Mouse (Mus musculus) CH12.LX (cell line): Measurements from ENCODE around the gene Ppt2. TPM values are rescaled to one million over a fixed set of nuclear protein-coding genes. Genes with fewer than 3 reads are reported as not detected.

Experiments
- DNase-seq: peaks from one replicate; pipeline ENCODE4 v3.0.0-alpha.2; 2013; ENCODE audit errors: extremely low read depth
- H3K27ac ChIP-seq: 2 replicates; pipeline ENCODE4 v1.5.1; 2012; ENCODE audit warnings: low read depth, mild to moderate bottlenecking, control low read depth, moderate library complexity; ENCODE audit not compliant: insufficient read depth
- H3K27me3 ChIP-seq: replicated peaks from 2 replicates; pipeline ENCODE3; 2012; ENCODE audit warnings: inconsistent platforms
- H3K36me3 ChIP-seq, 2 experiments: replicated peaks in 1 of 2; 2 replicates each; pipeline versions ENCODE3 to v1.6.1; 2012; ENCODE audit warnings: inconsistent platforms in 1 of 2, low read length in 1 of 2, mild to moderate bottlenecking in 1 of 2, mixed read lengths in 1 of 2, moderate library complexity in 1 of 2; ENCODE audit not compliant: control insufficient read depth in 1 of 2, insufficient read depth in 1 of 2
- H3K4me1 ChIP-seq, 2 experiments: 2 replicates each; pipeline ENCODE4 v1.6.1; 2012; ENCODE audit warnings: inconsistent platforms in 1 of 2, moderate library complexity in 1 of 2; ENCODE audit not compliant: insufficient read depth in 2 of 2, control insufficient read depth in 1 of 2
- H3K4me2 ChIP-seq: 2 replicates; pipeline ENCODE4 v1.6.1; 2012; ENCODE audit warnings: low read depth, mild to moderate bottlenecking, control low read depth; ENCODE audit not compliant: poor library complexity, insufficient read depth, severe bottlenecking
- H3K4me3 ChIP-seq, 3 experiments: fragments of 150-350 bp in 1 of 3; sonication (generic) in 1 of 3; replicated peaks in 1 of 3; 2 replicates each; pipeline versions ENCODE3 to v1.5.1; 2011 to 2012; ENCODE audit warnings: low read depth in 2 of 3, low read length in 2 of 3, mild to moderate bottlenecking in 2 of 3, moderate library complexity in 2 of 3, control low read depth in 1 of 3, improper control_type of control experiment in 1 of 3, inconsistent platforms in 1 of 3, mixed read lengths in 1 of 3; ENCODE audit not compliant: poor library complexity in 1 of 3
- H3K79me2 ChIP-seq: replicated peaks from 2 replicates; pipeline ENCODE4 v1.6.1; 2012; ENCODE audit warnings: mild to moderate bottlenecking, moderate library complexity; ENCODE audit not compliant: control insufficient read depth, poor library complexity, insufficient read depth, severe bottlenecking; ENCODE audit errors: extremely low read depth
- H3K9ac ChIP-seq: 2 replicates; pipeline ENCODE4 v1.6.1; 2012; ENCODE audit warnings: low read depth, mild to moderate bottlenecking, control low read depth, moderate library complexity; ENCODE audit not compliant: insufficient read depth
- H3K9me3 ChIP-seq: replicated peaks from 2 replicates; pipeline ENCODE3; 2012; ENCODE audit warnings: low read length, inconsistent platforms, mixed read lengths
- E2F4 ChIP-seq: IDR thresholded peaks from 2 replicates; pipeline ENCODE4 v1.6.1; 2011; ENCODE audit warnings: low read depth, low read length, improper control_type of control experiment; ENCODE audit not compliant: insufficient replicate concordance
- ELF1 ChIP-seq: IDR thresholded peaks from 2 replicates; pipeline ENCODE4 v1.6.1; 2014; ENCODE audit warnings: low read depth, mild to moderate bottlenecking, inconsistent platforms, low read length, improper control_type of control experiment
- ETS1 ChIP-seq: conservative IDR thresholded peaks from 2 replicates; pipeline ENCODE4 v1.6.1; 2012; ENCODE audit warnings: low read depth, mild to moderate bottlenecking, inconsistent platforms, low read length, improper control_type of control experiment, moderate library complexity
- IRF4 ChIP-seq: IDR thresholded peaks from 2 replicates; pipeline ENCODE4 v1.6.1; 2014; ENCODE audit warnings: low read depth, mild to moderate bottlenecking, inconsistent platforms, low read length, improper control_type of control experiment
- JUN ChIP-seq: IDR thresholded peaks from 2 replicates; pipeline ENCODE4 v1.6.1; 2011; ENCODE audit warnings: low read depth, mild to moderate bottlenecking, low read length, improper control_type of control experiment, moderate library complexity; ENCODE audit not compliant: insufficient read depth
- MAFK ChIP-seq: IDR thresholded peaks from 2 replicates; pipeline ENCODE4 v1.6.1; 2011; ENCODE audit warnings: low read length, improper control_type of control experiment; ENCODE audit not compliant: insufficient replicate concordance
- MEF2A ChIP-seq: IDR thresholded peaks from 2 replicates; pipeline ENCODE4 v1.6.1; 2014; ENCODE audit warnings: low read depth, mild to moderate bottlenecking, inconsistent platforms, low read length, improper control_type of control experiment, borderline replicate concordance
- NELFE ChIP-seq: IDR thresholded peaks from 2 replicates; pipeline ENCODE4 v1.6.1; 2011; ENCODE audit warnings: low read depth, low read length, improper control_type of control experiment
- NRF1 ChIP-seq: IDR thresholded peaks from 2 replicates; pipeline ENCODE4 v1.6.1; 2014; ENCODE audit warnings: low read depth, mild to moderate bottlenecking, inconsistent platforms, low read length, improper control_type of control experiment, moderate library complexity
- POLR2AphosphoS2 ChIP-seq: IDR thresholded peaks from 2 replicates; pipeline ENCODE4 v1.6.1; 2011; ENCODE audit warnings: low read depth, low read length, improper control_type of control experiment
- TCF12 ChIP-seq: IDR thresholded peaks from 2 replicates; pipeline ENCODE4 v1.6.1; 2014; ENCODE audit warnings: low read depth, mild to moderate bottlenecking, inconsistent platforms, low read length, improper control_type of control experiment
- UBTF ChIP-seq: IDR thresholded peaks from 2 replicates; pipeline ENCODE4 v1.6.1; 2012; ENCODE audit warnings: low read depth, mild to moderate bottlenecking, inconsistent platforms, low read length, improper control_type of control experiment, moderate library complexity
- ZC3H11A ChIP-seq: IDR thresholded peaks from 2 replicates; pipeline ENCODE4 v1.6.1; 2012; ENCODE audit warnings: low read depth, mild to moderate bottlenecking, inconsistent platforms, low read length, improper control_type of control experiment
- ZMIZ1 ChIP-seq: IDR thresholded peaks from 2 replicates; pipeline ENCODE4 v1.6.1; 2012; ENCODE audit warnings: low read depth, mild to moderate bottlenecking, inconsistent platforms, low read length, improper control_type of control experiment
- ZNF384 ChIP-seq: IDR thresholded peaks from 2 replicates; pipeline ENCODE4 v1.6.1; 2012; ENCODE audit warnings: low read depth, low read length, improper control_type of control experiment, inconsistent platforms
- dilution Hi-C: fragments of 300-500 bp; cut with MboI; formaldehyde crosslinking; loops from 2 replicates; pipeline ENCODE4 v1.14.3; 2020; ENCODE audit warnings: low sequenced_read_pairs; ENCODE audit not compliant: extremely low pct_unique_long_range_greater_than_20kb, extremely low pct_ligation_motif_present
- in situ Hi-C: fragments of 300-500 bp; cut with MboI; formaldehyde crosslinking; loops from 3 replicates; pipeline ENCODE4 v1.14.3; 2019; ENCODE audit warnings: low sequenced_read_pairs, low pct_ligation_motif_present, low pct_unique_long_range_greater_than_20kb, mixed read lengths
- polyA plus RNA-seq: library from polyadenylated mRNA; unstranded; fragments of >175 nt; gene quantifications from 2 replicates; pipeline ENCODE4 v1.2.1, GENCODE M21; 2012; ENCODE audit warnings: low read depth; ENCODE audit not compliant: insufficient read length
- total RNA-seq, 2 experiments: library from RNA; depleted of rRNA; stranded (reverse); fragments of 300-350 nt in 1 of 2; fragments of >200 nt in 1 of 2; gene quantifications; 2 replicates each; pipeline ENCODE4 v1.2.3; 2012 to 2014

Ppt2 gene
- total and polyA plus RNA-seq, 3 experiments: 0.84 to 1.9 TPM; not detected in 1

- H3K4me3 ChIP-seq: no peak overlapping the region
- H3K27me3 ChIP-seq: peaks cover 12% of the 10 kb centered on the region
- no peak overlapping the region for H3K9ac ChIP-seq
- H3K9me3 ChIP-seq: no peaks in the 10 kb centered on the region
- in situ Hi-C loops: no loop called here
- DNase-seq: no peak
- no peak for TF ChIP-seq MEF2A
- no peak for TF ChIP-seq NELFE
- no peak for TF ChIP-seq IRF4
- TF ChIP-seq TCF12: no peak
- TF ChIP-seq ELF1: no peak
- dilution Hi-C loops: no loop called here
- no peak overlapping the region for H3K27ac ChIP-seq
- no peaks in the 10 kb centered on the region for H3K4me1 ChIP-seq
- H3K4me2 ChIP-seq: no peak overlapping the region
- no peaks in the 10 kb centered on the region for H3K79me2 ChIP-seq
- H3K36me3 ChIP-seq: peaks cover 45 to 66% of the 10 kb centered on the region in 2 experiments
Measured at GRCm38 (mm10) chr17:34655160-34655559, 26.9 kb upstream of the Ppt2 start.

GRCm38 (mm10) chr17:34654392-34654791 lies 26.1 kb upstream of the Ppt2 start:
- TF ChIP-seq POLR2AphosphoS2: no peak
- TF ChIP-seq ETS1: no peak
- no peak for TF ChIP-seq TCF12
- TF ChIP-seq UBTF: no peak
- TF ChIP-seq MAFK: no peak
- TF ChIP-seq ZNF384: no peak
- no peak for TF ChIP-seq ZC3H11A
- no peak for TF ChIP-seq ELF1
- no peak for TF ChIP-seq E2F4
- no peak for TF ChIP-seq JUN
- TF ChIP-seq NRF1: no peak
- no peak for TF ChIP-seq NELFE
- no peak for TF ChIP-seq ZMIZ1
- peaks cover 4% of the 10 kb centered on the region for H3K27me3 ChIP-seq
- peaks cover 52 to 74% of the 10 kb centered on the region in 2 experiments for H3K36me3 ChIP-seq
- H3K9ac ChIP-seq: no peak overlapping the region
- dilution Hi-C loops (no loop called here), in situ Hi-C loops (no loop called here)
- no peak overlapping the region for H3K27ac ChIP-seq
- no peak overlapping the region for H3K4me2 ChIP-seq
- H3K4me3 ChIP-seq: no peak overlapping the region
- peaks cover 4 to 6% of the 10 kb centered on the region in 2 experiments for H3K4me1 ChIP-seq
- H3K9me3 ChIP-seq: no peaks in the 10 kb centered on the region
- H3K79me2 ChIP-seq: no peaks in the 10 kb centered on the region
- no peak for DNase-seq
